8 mouse cellular contexts compared by ENCODE assay signal in genomic region chr8:117498915-117499540, GRCm38 (mm10). TPM values are rescaled to one million over a fixed set of nuclear protein-coding genes. Genes with fewer than 3 reads are reported as not detected.
DNase-seq lines count a peak whose midpoint lies in the region; ATAC-seq and TF ChIP-seq lines count a peak whose summit lies in the region.

No protein-coding gene starts in this region.

- no peak overlapping the region for H3K27ac ChIP-seq in heart, embryonic 11.5 days (ENCODE audit: low read depth, low read length)
- no peak overlapping the region for H3K27ac ChIP-seq in forebrain, postnatal 0 days (ENCODE audit: low read depth, low read length)

- peaks cover 16% of the 10 kb centered on the region for H3K27me3 ChIP-seq in heart, embryonic 11.5 days (ENCODE audit: control insufficient read depth, insufficient read depth, low read length)
- 0 out of 2 replicates have a peak, but pooled peaks cover 16% of the 10 kb centered on the region for H3K27me3 ChIP-seq in forebrain, postnatal 0 days (ENCODE audit: insufficient read depth, low read length)

- H3K9ac ChIP-seq in heart, embryonic 11.5 days (ENCODE audit: low read depth, low read length), result peak overlapping the region; percentile 67
- H3K9ac ChIP-seq in forebrain, postnatal 0 days, result peak overlapping the region; percentile 52

- peaks cover 3% of the 10 kb centered on the region; the same call in 1 of the 2 replicates for H3K4me1 ChIP-seq in heart, embryonic 11.5 days (ENCODE audit: control insufficient read depth, insufficient read depth, low read length)
- H3K4me1 ChIP-seq in forebrain, postnatal 0 days (ENCODE audit: insufficient read depth), result peaks cover 2% of the 10 kb centered on the region; the same call in 1 of the 2 replicates

- H3K9me3 ChIP-seq in heart, embryonic 11.5 days (replicated peaks; ENCODE audit: control insufficient read depth, low read length), result no peaks in the 10 kb centered on the region
- no peaks in the 10 kb centered on the region for H3K9me3 ChIP-seq in forebrain, postnatal 0 days (ENCODE audit: low read length)

- intact Hi-C loops in heart, postnatal 36 days (cut with DNase I), result loop anchor here (5.0 kb wide), 1 partner anchor 68 kb away; no protein-coding TSS in a partner anchor
- intact Hi-C loops in left cerebral cortex, postnatal 25 days (cut with DNase I), result no loop called here

- 13% methylated on average over 20 of the region's 20 CpGs for WGBS in heart, embryonic 11.5 days (ENCODE audit: insufficient replicate concordance)
- 22% methylated on average over 20 of the region's 20 CpGs for WGBS in forebrain, postnatal 0 days

- no peak for DNase-seq in heart, postnatal 36 days
- DNase-seq in B cell, adult 2 months, result peak; percentile 58 to 63
- DNase-seq in forebrain, postnatal 0 days, result no peak
- DNase-seq in mesoderm, embryonic 11.5 days (ENCODE audit: low read depth, low spot score), result peak; percentile 51
- DNase-seq in right cerebral cortex, adult 18-20 months, result no peak
- DNase-seq in left cerebral cortex, postnatal 25 days (ENCODE audit: low spot score in 2 of 2), result no peak

- peak overlapping the region; percentile 60 for H3K4me3 ChIP-seq in heart, embryonic 11.5 days (ENCODE audit: low read depth, low read length)
- H3K4me3 ChIP-seq in forebrain, postnatal 0 days (ENCODE audit: low read depth, low read length), result peak overlapping the region; percentile 53

- TF ChIP-seq CTCF in forebrain, postnatal 0 days (IDR thresholded peaks at IDR 0.05; ENCODE audit: low read depth), result no peak

- no peak for ATAC-seq in heart, embryonic 11.5 days (replicated peaks; ENCODE audit: insufficient number of reproducible peaks, low FRiP score, low TSS enrichment)
- ATAC-seq in forebrain, postnatal 0 days, result no peak
- ATAC-seq in activated CD4-positive, CD25-positive, alpha-beta regulatory T cell, adult 4 months, result no peak

- no peaks in the 10 kb centered on the region for H3K36me3 ChIP-seq in heart, embryonic 11.5 days (ENCODE audit: control insufficient read depth, insufficient read depth, low read length)
- H3K36me3 ChIP-seq in forebrain, postnatal 0 days (ENCODE audit: insufficient read depth), result no peaks in the 10 kb centered on the region

- peak overlapping the region; percentile 99 for H3K4me2 ChIP-seq in heart, embryonic 11.5 days
- H3K4me2 ChIP-seq in forebrain, postnatal 0 days (ENCODE audit: low read depth), result peak overlapping the region; percentile 100

RNA-seq across cellular contexts. Expression of gene Plcg2, which starts 0.9 kb away (rescaled TPM):
- polyA plus RNA-seq in heart, embryonic 11.5 days (2014; fragmentation: Nextera tagmentation; extraction: Ambion mirVana), result 4.7 and 6.7 TPM in 2 replicates
- total RNA-seq in heart, postnatal 36 days (2021), result 1 to 10 TPM; 6.5 to 7.5 TPM
- 1.8 TPM in 2 replicates for total RNA-seq in forebrain, postnatal 0 days (2014; rRNA removed)
- 0.63 and 1.1 TPM in 2 replicates for polyA plus RNA-seq in forebrain, postnatal 0 days (2015; fragmentation: Nextera tagmentation; extraction: Ambion mirVana)
- 1 to 10 TPM in 1 of 2 experiments, not detected in 1; 1.1 TPM for polyA plus RNA-seq in activated CD4-positive, CD25-positive, alpha-beta regulatory T cell, adult 4 months (2017; shearing (Covaris generic))
- 1 to 10 TPM; 2.2 to 2.9 TPM for total RNA-seq in left cerebral cortex, postnatal 25 days (2021)

Comparison
In these comparisons a context has a peak if more than half of its experiments do, and no peak if none do; other contexts are left out.
1. DNase-seq: peak in B cell, adult 2 months (2 of 2) and mesoderm, embryonic 11.5 days (single experiment); none in heart, postnatal 36 days (0 of 2), forebrain, postnatal 0 days (single experiment), right cerebral cortex, adult 18-20 months (single experiment) and left cerebral cortex, postnatal 25 days (0 of 2).